Mouse (Mus musculus): ENCODE data around the gene Chrna5. TPM values are rescaled to one million over a fixed set of nuclear protein-coding genes. Genes with fewer than 3 reads are reported as not detected.
A peak's percentile ranks its signal among the peaks of the same experiment; 100 is the strongest.
"Not testable (repeated sequence)": the region's sequence is repeated elsewhere in the genome, so short reads cannot be mapped to it uniquely, and the experiment has no call there.

The Chrna5 gene
- 0.06 TPM for polyA plus RNA-seq (2021)

- in situ Hi-C loops (cut with MboI; ENCODE audit: low pct_unique_long_range_greater_than_20kb): no loop called here
- H3K27me3 ChIP-seq: peaks cover 74% of the 10 kb centered on the region
- TF ChIP-seq CTCF (IDR thresholded peaks at IDR 0.05): no peak
- ChIA-PET CTCF (interaction anchor here (1.4 kb wide), 1 partner anchor 9 kb away, joined by 3 read pairs; no protein-coding TSS in a partner anchor), POLR2A (no interaction called here)
- no peak for ATAC-seq
- DNase-seq (ENCODE audit: low read depth, low spot score): no peak
Observed at GRCm38 (mm10) chr9:54980674-54981073, at the start of gene Chrna5. Chrna5 (plus strand) TSS chr9:54980880.

- ATAC-seq (no peak), DNase-seq (ENCODE audit: low read depth, low spot score) (no peak)
- ChIA-PET CTCF (no interaction called here), POLR2A (no interaction called here)
- H3K27me3 ChIP-seq: no peaks in the 10 kb centered on the region
- TF ChIP-seq CTCF (IDR thresholded peaks at IDR 0.05): peak; percentile 64
- in situ Hi-C loops (cut with MboI; ENCODE audit: low pct_unique_long_range_greater_than_20kb): no loop called here
Observed at GRCm38 (mm10) chr9:54931765-54932164, 48.9 kb upstream of the Chrna5 start.

DNA sequence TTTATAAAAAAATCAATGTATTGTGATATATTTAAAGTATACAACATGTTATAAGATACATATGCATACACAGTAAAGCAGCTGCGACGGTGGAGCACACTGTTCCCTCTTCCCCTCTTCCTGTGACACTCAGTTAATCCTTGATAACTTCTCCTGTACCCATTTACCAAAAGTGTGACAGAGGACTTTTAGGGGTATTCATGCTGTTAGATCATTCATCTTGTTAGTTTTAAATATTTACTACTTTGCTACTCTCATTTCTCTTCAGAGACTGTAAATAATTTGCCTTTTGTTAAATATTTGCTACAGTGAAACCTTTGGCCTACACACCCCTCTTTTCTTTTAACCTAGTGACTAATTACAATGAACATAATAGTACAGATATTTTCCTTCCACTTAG, 48.3 kb upstream of the Chrna5 start:
- ChIA-PET CTCF (interaction anchor here (1.0 kb wide), 1 partner anchor 9 kb away, joined by 3 read pairs; no protein-coding TSS in a partner anchor), POLR2A (no interaction called here)
- no peak for TF ChIP-seq CTCF (IDR thresholded peaks at IDR 0.05)
- no peak for DNase-seq (ENCODE audit: low read depth, low spot score)
- no peak for ATAC-seq
- H3K27me3 ChIP-seq: no peaks in the 10 kb centered on the region
- in situ Hi-C loops (cut with MboI; ENCODE audit: low pct_unique_long_range_greater_than_20kb): no loop called here

DNA sequence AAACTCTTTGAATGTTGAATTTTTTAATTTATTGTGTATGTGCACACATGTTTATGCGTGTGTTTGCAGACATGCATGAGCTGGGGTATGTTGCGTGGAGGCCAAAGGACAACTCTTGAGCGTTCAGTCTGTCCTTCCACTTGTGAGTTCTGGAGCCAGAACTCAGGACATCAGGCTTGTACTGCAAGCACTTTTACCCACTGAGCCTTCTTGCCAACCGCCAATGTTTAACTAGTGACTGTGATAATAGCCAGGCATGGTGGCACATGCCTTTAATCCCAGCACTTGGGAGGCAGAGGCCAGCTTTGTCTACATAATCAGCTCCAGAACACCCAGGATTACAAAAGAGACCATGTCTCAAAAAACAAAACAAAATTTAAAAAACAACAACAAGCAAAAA, 38.6 kb upstream of the Chrna5 start:
- DNase-seq (ENCODE audit: low read depth, low spot score) (no peak), ATAC-seq (no peak)
- H3K27me3 ChIP-seq: no peaks in the 10 kb centered on the region
- ChIA-PET CTCF (interaction anchor here (1.0 to 1.6 kb wide), 2 partner anchors 9 to 12 kb away, joined by 3 read pairs; no protein-coding TSS in a partner anchor), POLR2A (no interaction called here)
- in situ Hi-C loops (cut with MboI; ENCODE audit: low pct_unique_long_range_greater_than_20kb): no loop called here
- TF ChIP-seq CTCF (IDR thresholded peaks at IDR 0.05): no peak

- ChIA-PET CTCF (no interaction called here), POLR2A (no interaction called here)
- DNase-seq (ENCODE audit: low read depth, low spot score) (no peak), ATAC-seq (no peak)
- no peak for TF ChIP-seq CTCF (IDR thresholded peaks at IDR 0.05)
- H3K27me3 ChIP-seq: no peaks in the 10 kb centered on the region
- in situ Hi-C loops (cut with MboI; ENCODE audit: low pct_unique_long_range_greater_than_20kb): no loop called here
Observed at GRCm38 (mm10) chr9:54944467-54944866, 36.2 kb upstream of the Chrna5 start.

- no peak for DNase-seq (ENCODE audit: low read depth, low spot score)
- TF ChIP-seq CTCF (IDR thresholded peaks at IDR 0.05): no peak
- H3K27me3 ChIP-seq: no peaks in the 10 kb centered on the region
- ChIA-PET CTCF (no interaction called here), POLR2A (no interaction called here)
- no peak for ATAC-seq
- in situ Hi-C loops (cut with MboI; ENCODE audit: low pct_unique_long_range_greater_than_20kb): no loop called here
Observed at GRCm38 (mm10) chr9:54946256-54946655, 34.4 kb upstream of the Chrna5 start.

DNA sequence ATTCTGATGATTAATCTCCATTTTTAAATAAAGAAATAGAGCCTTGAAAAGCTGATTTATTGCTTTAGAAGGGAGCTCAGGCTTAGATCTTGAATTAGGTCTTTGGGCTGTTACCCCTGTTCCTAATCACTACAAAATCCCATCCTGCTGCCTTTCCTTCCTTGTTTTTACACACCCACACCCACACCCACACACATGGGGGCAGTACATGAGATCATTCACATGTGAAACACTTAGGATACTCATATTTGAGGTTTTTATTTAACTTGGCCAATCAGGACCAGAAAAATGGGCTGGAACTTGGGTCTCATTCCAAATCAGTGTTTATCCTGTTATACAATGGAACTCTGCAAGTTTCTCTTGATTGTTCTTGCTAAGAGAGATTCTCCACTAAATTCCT, 31.2 kb upstream of the Chrna5 start:
- in situ Hi-C loops (cut with MboI; ENCODE audit: low pct_unique_long_range_greater_than_20kb): no loop called here
- POLR2A ChIA-PET: interaction anchor here (0.6 to 0.7 kb wide), 3 partner anchors 17 to 1408 kb away, joined by 3 to 4 read pairs (median 4); no protein-coding TSS in a partner anchor
- CTCF ChIA-PET: no interaction called here
- no peaks in the 10 kb centered on the region for H3K27me3 ChIP-seq
- no peak for ATAC-seq
- no peak for DNase-seq (ENCODE audit: low read depth, low spot score)
- TF ChIP-seq CTCF (IDR thresholded peaks at IDR 0.05): no peak

DNA sequence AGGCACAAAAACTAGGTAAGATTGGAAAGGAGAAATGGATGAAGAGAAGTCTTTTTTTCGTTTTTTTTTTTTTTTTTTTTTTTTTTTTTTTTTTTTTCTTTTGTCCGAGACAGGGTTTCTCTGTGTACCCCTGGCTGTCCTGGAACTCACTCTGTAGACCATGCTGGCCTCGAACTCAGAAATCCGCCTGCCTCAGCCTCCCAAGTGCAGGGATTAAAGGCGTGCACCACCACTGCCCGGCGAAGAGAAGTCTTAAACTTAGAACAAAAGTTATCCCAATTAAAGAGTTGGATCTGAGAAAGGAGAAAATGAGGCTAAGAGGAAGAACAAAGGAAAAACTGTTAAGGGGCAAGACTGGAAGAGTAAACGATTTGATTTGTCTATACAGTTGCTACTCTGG, 30.5 kb upstream of the Chrna5 start:
- DNase-seq (ENCODE audit: low read depth, low spot score); H3K27me3 ChIP-seq; CTCF ChIA-PET; ATAC-seq; in situ Hi-C loops (cut with MboI; ENCODE audit: low pct_unique_long_range_greater_than_20kb): not testable (repeated sequence)
- POLR2A ChIA-PET: interaction anchor here (0.6 to 0.7 kb wide), 3 partner anchors 16 to 1409 kb away, joined by 3 to 4 read pairs (median 4); no protein-coding TSS in a partner anchor

- H3K27me3 ChIP-seq: no peaks in the 10 kb centered on the region
- CTCF ChIA-PET: no interaction called here
- DNase-seq (ENCODE audit: low read depth, low spot score): peak; percentile 47
- in situ Hi-C loops (cut with MboI; ENCODE audit: low pct_unique_long_range_greater_than_20kb): no loop called here
- TF ChIP-seq CTCF (IDR thresholded peaks at IDR 0.05): no peak
- POLR2A ChIA-PET: interaction anchor here (0.6 to 0.7 kb wide), 2 partner anchors 215 to 247 kb away, joined by 3 to 4 read pairs; no protein-coding TSS in a partner anchor
- ATAC-seq: peak; percentile 93
Observed at GRCm38 (mm10) chr9:54950575-54951321, 29.9 kb upstream of the Chrna5 start, which contains the start of the genes Psma4 and AY074887. Psma4 (plus strand) TSS chr9:54950790. AY074887 (minus strand) TSS chr9:54950998.

GRCm38 (mm10) chr9:54961059-54961458, 19.6 kb upstream of the Chrna5 start:
- POLR2A ChIA-PET: no interaction called here
- CTCF ChIA-PET: no interaction called here
- no peak for TF ChIP-seq CTCF (IDR thresholded peaks at IDR 0.05)
- no peak for DNase-seq (ENCODE audit: low read depth, low spot score)
- in situ Hi-C loops (cut with MboI; ENCODE audit: low pct_unique_long_range_greater_than_20kb): no loop called here
- H3K27me3 ChIP-seq: no peaks in the 10 kb centered on the region
- no peak for ATAC-seq

DNA sequence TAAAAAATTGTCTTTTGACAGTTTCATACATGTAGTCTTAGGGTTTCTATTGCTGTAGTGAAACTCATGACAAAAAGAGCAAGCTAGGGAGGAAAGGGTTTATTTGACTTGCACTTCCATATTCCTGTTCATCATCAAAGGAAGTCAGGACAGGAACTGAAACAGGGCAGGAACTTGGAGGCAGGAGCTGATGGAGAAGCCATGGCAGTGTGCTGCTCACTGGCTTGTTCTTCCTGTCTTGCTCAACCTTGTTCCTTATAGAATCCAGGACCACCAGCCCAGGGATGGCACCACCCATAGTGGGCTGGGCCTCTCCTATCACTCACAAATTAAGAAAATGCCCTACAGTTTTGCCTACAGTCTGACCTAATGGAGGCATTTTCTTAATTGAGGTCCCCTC, 17.0 kb upstream of the Chrna5 start:
- ChIA-PET POLR2A (no interaction called here), CTCF (interaction anchor here (1.3 kb wide), 1 partner anchor 13 kb away, joined by 3 read pairs; no protein-coding TSS in a partner anchor)
- TF ChIP-seq CTCF (IDR thresholded peaks at IDR 0.05): no peak
- ATAC-seq: no peak
- no peak for DNase-seq (ENCODE audit: low read depth, low spot score)
- in situ Hi-C loops (cut with MboI; ENCODE audit: low pct_unique_long_range_greater_than_20kb): no loop called here
- H3K27me3 ChIP-seq: no peaks in the 10 kb centered on the region

All from Patski (cell line).